Mouse (Mus musculus) layer of hippocampus, postnatal 25 days (tissue): ENCODE results near the gene Mrm1. TPM values are rescaled to one million over a fixed set of nuclear protein-coding genes. Genes with fewer than 3 reads are reported as not detected.
"Not testable (repeated sequence)": the region's sequence is repeated elsewhere in the genome, so short reads cannot be mapped to it uniquely, and the experiment has no call there.

Source experiments
- DNase-seq, 2 experiments: peaks; one replicate each; pipeline ENCODE4 v3.0.0; 2022; ENCODE audit warnings: mixed read lengths in 2 of 2, low spot score in 1 of 2; ENCODE audit errors: extremely low spot score in 1 of 2
- total RNA-seq, 2 experiments: library from RNA; stranded (reverse); gene quantifications; 2 replicates each; pipeline ENCODE4 v1.2.3; 2021

The Mrm1 gene
- total RNA-seq, result 10 to 100 TPM; 11.4 to 12.2 TPM

DNA sequence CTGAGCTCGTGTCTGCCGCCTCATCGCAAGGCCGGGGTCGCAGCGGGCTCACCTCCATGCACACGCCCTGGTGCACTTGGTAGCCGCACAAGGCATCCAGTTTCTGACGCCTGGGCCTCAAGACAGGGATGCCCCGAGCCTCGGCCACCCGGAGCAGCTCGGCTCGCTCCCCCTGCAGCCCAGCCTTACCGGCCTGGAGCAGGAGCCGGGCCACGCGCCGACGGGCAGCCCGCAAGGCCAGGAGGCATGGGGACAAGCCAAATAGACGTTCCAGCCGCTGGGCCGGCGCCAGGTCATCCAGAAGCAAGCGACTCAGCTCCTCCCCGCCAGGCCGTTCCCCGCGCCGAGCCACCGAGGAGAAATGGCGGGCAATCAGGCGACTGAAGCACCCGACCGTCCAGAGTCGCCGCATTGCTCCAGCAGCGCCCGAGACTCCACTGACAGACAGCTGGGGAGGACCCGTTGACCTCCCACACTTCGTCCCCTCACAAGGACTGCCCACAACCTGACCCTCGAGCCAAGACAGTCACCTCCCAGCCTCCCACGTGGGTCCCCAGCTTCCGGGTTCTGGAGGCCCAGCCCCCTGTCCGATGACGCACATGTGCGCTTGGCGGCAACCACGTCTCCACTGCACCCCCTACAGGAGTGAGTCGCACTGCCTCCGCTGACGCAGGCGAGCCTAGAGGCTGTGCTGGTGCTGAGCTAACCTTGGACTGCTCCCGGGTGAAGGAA, at the start of gene Mrm1:
TSS of gene Mrm1 (minus strand) at position 555 of the 732 bp plus-strand sequence.
- peak; percentile 84 to 92 for DNase-seq

DNA sequence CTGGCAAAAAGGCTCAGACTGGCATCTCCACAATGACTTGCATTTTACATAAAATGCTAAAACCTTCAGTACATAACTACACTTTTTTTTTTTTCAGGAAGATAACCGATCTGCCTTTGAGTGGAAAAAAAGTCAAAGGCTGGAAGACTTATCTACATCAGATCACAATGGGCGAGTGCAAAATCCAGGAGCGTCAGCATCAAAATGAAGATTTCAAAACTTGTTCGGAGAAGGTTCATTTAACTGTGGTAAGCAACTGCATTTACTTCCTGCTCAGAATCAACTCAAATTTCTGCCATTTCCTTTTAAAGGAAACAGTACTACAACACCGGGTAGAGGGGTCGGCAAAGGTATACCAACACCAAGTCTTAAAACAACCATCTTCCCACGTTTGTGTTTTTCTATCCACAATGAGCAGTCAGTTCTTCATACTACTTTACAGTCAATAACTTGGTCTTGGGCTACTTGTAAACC, 49.5 kb upstream of the Mrm1 start:
- DNase-seq, result no peak

DNA sequence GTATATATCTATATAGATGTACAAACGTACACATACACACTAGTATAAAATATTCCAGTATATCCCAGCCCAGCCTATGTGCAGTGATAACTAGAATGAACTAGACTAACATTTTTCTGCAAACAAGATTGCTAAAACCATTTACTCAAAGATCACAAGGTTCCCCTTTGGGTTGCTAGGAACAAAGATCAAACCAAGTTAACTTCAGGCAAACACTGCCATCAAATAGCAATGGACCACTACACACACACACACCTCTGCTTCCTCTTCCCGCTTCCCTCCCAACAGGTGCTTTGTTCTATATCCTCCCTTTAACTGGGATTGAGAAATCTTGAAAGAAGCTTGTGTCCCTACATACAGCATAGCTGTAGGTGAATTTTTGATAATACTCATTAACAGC, 48.3 kb upstream of the Mrm1 start:
- no peak for DNase-seq

DNA sequence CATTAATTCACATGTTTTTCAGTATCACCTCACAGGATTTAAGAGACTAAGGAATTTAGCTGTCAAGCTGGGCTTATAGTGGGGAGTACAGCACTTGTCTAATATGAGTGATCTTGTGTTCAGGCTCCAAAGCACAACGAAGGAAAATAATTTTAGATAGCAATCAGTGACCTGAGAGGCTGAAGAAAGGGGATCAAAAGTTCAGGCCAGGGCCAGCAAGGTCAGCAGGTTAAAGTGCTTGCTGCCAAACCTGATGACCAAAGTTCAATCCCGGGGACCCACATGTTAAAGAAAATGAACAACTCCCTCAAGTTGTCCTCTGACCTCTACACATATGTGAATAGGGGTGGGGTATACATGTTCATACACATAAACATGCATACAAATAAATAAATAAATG, 46.0 kb upstream of the Mrm1 start:
- no peak for DNase-seq

DNA sequence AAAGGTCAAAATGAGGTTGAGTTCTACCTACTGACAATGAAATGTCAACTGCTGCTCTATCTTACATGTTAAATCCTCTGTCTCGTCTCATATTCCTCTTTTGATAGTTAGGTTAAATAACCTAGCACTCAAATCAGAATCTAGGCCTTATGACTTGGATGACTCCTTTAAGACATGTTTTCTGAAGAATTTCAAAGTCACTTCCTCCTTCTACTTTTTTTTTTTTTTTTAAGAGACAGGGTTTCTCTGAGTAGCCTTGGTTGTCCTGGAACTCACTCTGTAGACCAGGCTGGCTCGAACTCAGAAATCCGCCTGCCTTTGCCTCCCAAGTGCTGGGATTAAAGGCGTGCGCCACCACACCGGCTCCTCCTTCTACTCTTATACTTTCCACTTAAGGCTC, 36.0 kb upstream of the Mrm1 start:
- no peak for DNase-seq

DNA sequence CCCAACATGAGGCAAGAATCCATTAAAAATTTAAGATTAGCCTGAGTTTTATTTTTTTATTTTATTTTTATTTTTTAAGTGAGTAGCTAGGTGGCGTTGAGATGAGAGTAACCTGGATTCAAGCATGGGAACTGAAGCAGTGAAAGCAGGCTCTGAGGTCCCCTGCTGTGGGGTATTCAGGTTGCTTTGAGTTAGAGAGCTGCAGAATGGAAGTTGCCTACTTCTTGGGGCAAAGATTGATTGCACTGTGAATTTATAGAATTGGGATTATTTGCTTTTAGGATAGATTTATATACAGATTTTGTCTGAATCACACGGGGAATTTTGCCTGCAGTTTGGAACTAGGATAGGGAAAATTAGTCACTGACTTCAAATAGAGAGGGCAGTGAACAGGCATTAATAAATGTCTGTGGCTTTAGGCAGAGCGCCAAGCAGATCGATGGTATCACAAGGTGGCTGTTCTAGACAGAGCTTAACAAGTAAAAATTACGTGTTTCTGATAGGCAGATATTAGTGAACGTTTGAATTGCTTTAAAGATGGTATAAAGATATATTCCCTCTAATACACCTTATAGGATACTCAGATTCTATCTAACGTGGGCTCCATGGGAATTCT, 28.3 kb upstream of the Mrm1 start:
- DNase-seq, result no peak

DNA sequence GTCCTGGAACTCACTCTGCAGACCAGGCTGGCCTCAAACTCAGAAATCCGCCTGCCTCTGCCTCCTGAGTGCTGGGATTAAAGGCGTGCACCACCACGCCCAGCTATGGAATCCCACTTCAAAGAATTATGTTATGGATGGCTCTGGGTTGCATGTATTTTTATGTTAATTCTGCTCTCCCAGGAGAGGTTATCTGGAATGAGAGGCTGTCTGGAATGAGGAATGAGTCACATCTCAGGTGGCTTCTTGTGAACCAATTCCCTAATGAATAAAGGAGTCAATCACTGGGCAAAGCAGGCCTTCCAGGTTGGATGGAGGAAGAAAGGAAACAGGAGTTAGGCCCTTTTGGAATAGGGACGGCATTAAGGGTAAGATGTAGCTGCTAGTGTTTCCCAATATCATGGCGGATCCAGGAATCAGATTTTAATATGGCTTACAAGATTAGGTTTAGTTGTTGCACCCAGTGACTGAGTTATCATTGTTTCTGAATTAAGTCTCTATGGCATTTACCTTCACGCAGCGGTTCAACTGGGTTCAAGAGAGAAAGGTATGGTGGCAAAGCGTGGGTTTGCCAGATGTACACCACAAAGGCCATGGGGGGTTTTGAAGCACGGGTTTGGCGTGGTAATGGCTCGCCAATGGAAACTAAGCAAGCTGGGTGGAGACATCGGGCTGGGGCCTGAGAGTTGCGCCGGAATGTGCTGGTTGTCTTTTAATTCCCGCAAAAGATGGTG, 27.6 kb upstream of the Mrm1 start:
- no peak for DNase-seq

DNA sequence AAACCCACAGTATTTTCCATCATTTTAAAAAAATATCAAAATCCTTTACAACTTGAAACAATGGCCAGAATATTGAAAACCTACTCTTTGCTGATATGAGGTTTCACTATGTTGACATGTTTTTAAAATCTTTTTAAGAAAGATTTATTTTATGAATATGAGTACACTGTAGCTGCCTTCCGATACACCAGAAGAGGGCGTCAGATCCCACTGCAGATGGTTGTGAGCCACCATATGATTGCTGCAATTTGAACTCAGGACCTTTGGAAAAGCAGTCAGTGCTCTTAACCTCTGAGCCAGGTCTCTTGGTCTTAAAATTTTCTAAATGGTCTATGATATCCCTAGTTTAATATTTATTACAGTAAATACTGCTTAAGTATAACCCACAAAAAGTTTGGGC, 20.0 kb upstream of the Mrm1 start:
- no peak for DNase-seq

DNA sequence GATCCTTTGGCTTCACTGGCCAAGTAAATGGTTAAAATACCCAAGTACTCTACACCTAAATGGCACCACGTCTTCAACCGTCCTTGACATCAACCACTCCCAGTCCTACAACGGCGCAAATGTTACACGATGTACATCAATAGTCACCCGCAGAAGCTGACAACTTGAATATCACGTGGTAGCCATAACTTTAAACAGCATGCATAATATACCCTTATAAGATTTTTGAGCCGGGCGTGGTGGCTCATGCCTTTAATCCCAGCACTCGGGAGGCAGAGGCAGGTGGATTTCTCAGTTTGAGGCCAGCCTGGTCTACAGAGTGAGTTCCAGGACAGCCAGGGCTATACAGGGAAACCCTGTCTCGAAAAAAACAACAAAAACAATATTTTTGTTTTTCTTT, 10.2 kb upstream of the Mrm1 start:
- not testable (repeated sequence) for DNase-seq

DNA sequence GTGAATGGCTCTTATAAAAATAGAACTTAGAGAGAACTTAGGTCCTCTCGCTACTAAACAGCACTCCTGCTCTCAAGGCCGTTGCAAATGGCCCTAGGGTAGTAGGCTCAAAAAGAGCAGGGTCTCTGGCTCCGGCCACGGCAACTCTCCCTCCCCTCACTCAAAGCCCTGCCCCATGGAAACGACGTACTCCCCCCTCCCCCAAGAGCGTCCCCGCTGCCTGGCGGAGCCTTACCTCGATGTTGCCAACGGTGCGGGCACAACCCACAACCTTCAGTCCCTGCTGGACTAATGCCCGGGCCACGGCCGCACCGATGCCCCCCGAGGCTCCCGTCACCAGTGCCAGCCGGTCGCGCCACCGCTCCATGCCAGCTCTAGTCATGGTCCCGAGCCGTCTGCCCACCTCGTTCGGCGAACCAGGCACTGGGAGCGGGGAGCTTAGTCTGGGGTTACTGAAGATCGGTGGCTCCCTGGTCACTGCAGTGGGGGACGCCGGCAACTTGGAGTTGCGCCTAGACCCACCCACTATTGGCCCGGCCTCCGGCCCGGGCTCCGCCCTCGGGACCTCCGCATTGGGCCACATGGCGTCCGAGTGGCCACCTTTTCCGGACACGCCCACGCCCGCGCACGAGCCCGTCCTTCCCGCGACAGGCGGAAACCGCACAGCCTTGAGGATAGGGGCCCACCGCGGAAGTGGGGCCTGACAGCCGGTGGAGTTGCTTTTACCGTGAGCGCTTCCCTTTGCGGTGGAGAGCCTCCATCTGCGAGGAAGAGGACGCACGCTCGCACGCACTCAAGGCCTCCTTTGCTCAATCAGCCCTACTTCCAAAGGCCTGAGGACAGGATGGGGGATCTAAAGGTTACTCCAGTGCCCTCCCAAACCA, 9.4 kb upstream of the Mrm1 start, which contains the start of gene Dhrs11:
TSS of gene Dhrs11 (minus strand) at position 479 of the 884 bp plus-strand sequence.
- peak; percentile 77 to 79 for DNase-seq

DNA sequence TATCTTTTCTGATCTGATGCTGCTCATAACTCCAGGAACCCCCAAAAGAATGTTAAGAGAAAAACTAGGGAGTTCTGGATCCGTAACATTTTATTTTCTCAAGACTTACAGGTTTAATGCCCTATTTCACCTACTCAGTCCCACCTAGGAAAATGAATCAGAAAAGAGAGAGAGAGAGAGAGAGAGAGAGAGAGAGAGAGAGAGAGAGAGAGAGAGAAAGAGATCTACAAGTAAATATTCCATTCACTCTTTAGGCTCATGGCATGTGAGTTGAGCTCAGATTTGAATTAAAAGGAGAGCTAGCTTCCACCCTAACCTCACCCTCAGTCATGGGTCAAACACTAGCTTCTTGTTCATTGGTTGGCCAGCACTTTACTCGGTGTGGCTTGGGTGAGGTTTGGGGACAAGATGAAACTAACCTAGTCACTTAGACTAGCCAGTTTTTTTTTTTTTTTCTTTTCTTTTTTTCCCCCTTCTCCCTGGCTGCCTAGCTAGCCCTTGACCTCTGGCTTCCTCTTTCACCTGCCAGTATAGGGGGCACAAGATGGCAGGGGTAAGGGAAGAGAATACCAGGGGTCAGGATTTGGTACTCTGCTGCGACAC, 8.7 kb upstream of the Mrm1 start:
- DNase-seq, result no peak

DNA sequence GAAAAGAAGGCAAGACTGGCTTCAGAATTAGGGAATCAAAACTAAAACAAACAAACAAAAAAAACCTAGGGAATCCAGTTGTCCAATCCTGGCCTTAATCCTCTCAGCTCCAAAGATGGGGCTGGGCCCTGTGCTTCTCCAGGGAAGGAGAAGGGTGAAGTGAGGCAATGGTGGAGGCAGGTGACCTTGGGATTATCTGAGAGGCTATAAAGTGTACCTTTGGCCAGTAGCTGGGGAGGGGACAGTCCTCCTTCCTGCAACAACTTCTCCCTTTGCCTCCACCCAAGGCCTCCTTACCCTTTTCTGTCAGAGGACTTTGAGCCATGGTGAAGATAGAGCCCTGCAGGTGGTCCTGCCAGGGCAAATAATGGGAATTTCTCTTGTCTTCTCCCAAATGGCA, 8.2 kb upstream of the Mrm1 start:
- no peak for DNase-seq

DNA sequence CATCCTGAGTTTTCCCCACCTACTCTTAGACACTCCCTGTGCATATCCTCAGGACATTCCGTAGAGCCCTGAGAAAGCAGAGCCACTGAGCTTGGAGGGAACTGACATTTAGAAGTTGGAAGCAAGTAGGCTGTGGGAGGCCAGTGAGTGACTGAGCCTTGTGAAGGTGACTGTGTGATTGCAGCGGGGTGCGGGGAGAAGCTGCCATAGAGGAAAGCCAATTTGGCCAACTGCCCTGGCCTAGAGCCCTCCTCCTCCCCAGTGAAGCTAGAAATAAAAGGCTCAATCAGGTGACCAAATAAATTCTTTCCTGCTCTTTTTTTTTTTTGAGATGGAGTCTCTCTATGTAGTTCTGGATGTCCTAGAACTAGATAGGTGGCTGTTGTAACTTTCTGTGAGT, 6.9 kb upstream of the Mrm1 start:
- DNase-seq, result peak in 1 of 2 experiments; percentile 38

DNA sequence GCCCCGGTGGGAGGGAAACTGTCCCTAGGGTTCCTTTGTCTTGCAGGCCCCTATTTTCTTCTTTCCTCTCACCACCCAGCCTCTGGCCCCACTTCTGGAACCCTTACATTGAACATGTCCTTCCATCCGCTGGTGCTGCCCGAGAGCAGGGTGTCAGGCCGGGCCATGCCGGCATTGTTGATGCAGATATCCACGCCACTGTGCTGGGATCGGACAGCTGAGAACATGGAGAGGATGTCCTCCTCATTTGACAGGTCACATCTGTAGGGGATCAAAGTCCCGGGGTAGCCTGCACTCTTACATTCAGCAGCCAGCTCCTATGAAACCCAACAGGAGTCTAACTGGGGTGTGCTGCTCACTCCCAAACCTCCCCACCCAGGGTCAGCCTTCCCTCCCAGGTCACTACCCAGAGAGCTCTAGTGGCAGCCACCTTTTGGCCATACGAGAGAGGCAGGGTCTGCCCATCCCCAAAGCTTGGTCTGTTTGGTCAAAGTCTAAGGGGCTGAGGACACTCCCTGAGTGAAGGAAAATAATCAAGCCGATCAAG, 6.0 kb upstream of the Mrm1 start:
- no peak for DNase-seq

DNA sequence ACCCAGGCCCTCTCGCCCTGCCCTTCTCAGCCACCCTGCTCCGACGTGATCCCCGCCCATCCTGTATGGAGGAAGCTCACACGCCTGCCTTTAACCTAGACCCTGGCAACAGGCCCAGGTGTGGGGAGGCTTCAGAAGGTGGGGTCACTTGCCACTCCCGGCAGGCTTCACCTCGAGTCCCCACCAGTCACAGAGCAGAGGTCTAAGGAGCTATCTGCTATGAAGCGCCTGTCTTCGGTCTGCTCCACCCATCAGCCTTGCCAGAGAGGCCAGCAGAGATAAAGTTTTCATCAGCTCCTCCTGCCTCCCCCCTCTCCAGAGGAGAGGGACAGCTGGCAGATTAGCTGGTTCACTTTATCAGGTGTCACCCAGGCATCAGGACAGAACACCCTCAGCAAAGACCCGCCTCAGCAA, 4.2 kb upstream of the Mrm1 start:
- DNase-seq, result no peak

DNA sequence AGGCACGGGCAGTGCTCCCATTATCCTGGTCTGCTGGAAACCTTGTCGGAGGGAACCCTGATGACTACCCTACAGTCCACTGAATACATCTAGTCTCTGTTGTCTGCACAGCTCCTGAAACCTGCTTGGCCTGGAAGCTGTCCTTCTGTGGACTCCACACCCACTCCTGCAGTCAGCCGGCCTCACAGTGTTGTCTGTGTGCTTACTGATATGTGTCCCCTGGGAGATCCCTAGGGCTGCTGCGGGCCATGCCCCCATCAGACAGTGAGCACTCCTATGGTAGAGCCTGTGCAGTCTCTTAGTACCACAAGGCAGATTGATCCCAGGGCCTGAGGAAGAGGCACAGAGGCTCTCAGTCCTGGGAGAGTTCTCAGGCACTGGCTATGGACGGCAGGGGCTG, 3.2 kb upstream of the Mrm1 start:
- no peak for DNase-seq

DNA sequence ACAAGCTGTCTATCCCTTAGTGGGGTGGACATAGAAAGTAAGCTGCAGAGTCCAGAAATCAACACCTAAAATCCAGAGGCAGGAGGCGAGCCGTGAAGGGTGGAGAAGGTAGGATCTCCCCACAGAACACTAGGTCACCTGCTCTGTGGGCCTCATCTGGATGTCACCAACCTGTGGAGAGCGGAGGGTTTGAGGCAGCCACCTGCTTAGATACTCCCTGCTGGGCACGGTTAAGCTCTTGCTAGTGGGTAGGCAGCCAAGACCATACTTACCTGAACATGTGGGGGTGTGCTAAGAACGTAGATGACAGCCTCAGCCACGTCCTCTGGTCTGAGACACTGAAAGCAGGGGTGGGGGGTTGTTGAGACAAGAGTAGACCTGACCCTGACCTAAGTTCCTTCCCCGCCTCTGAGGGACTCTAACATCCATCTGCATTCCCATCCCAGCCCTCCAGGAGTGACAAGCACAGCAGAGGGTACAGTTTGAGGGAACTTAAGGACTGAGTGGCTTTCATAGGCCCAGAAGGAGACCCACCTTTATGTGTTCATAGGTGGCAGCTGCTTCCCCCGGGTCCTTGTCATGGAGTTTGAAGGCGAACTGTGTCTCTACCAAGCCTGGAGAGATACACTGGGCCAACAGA, 1.9 kb upstream of the Mrm1 start:
- DNase-seq, result no peak

DNA sequence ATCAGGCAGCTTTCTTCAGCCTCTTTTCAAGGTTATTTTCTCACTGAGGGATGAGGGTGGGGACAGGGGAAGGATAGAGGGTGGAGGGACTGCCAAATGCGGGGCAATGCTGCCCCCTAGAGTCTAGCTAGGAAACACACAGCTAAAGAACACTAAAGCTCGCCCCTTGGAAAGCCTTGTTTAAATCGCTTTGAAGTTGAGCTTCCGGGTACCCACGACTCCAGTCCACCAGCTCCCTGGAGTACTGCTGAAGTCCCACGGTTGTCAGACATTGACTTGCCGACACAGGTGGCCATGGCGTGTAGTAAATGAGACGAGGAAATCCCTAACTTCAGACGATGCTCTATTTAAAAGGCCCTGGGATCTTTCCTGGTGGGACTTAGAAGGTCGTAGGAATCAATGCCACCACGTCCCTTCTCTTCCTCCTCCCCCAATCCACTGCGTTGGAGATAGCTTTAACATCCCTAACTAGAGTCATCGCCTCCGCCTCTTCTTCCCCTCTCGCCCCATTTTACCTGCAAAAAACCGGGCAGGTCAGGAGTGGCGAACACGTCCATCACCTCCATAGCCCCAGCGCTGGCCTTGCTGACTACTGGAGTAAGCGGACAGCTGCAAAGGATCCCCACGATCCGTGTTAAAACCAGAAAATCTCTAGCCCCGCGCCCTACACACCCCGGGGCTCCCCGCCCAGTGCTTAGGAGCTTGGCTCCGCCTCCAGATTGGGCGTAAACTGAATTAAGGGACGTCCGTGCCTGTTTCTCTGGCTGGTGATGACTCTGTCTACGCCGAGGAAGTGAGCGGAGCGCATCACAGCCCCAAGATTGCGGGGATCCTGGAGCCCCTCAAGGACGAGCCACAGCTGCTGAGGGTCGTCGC, 992 bp downstream of the Mrm1 start:
- DNase-seq, result peak; percentile 43 to 47
